Mouse (Mus musculus) ovary, postnatal 14 days (tissue): ENCODE measurements around the gene Hbq1b.

Experiments
- DNase-seq: peaks from one replicate; pipeline ENCODE4 v3.0.0; 2022; ENCODE audit warnings: low spot score

The Hbq1b gene

GRCm38 (mm10) chr11:32300279-32301267 is 13.8 kb downstream of the Hbq1b start:
- DNase-seq, result no peak

- no peak for DNase-seq
Measured at GRCm38 (mm10) chr11:32301506-32301905, 14.7 kb downstream of the Hbq1b start.

GRCm38 (mm10) chr11:32302824-32303419 is 16.2 kb downstream of the Hbq1b start:
- no peak for DNase-seq

GRCm38 (mm10) chr11:32303455-32303854 is 16.7 kb downstream of the Hbq1b start:
- DNase-seq, result no peak

- no peak for DNase-seq
Measured at GRCm38 (mm10) chr11:32307006-32307405, 20.2 kb downstream of the Hbq1b start.

GRCm38 (mm10) chr11:32309446-32309845 is 22.7 kb downstream of the Hbq1b start:
- DNase-seq, result no peak

GRCm38 (mm10) chr11:32309928-32310327 is 23.2 kb downstream of the Hbq1b start:
- DNase-seq, result no peak

- DNase-seq, result no peak
Measured at GRCm38 (mm10) chr11:32316009-32316408, 29.2 kb downstream of the Hbq1b start.

GRCm38 (mm10) chr11:32320507-32321195 is 33.9 kb downstream of the Hbq1b start:
- no peak for DNase-seq

GRCm38 (mm10) chr11:32321196-32321565 is 34.4 kb downstream of the Hbq1b start:
- peak; percentile 37 for DNase-seq

GRCm38 (mm10) chr11:32324609-32325008 is 37.8 kb downstream of the Hbq1b start:
- peak; percentile 79 for DNase-seq

- no peak for DNase-seq
Measured at GRCm38 (mm10) chr11:32331075-32331474, 44.3 kb downstream of the Hbq1b start.

GRCm38 (mm10) chr11:32331861-32332260 is 45.1 kb downstream of the Hbq1b start:
- no peak for DNase-seq

GRCm38 (mm10) chr11:32333235-32333634 is 46.5 kb downstream of the Hbq1b start:
- DNase-seq, result no peak

GRCm38 (mm10) chr11:32336435-32336907 is 49.7 kb downstream of the Hbq1b start:
- no peak for DNase-seq
